Mouse (Mus musculus): ENCODE measurements around the gene Gm10322. TPM values are rescaled to one million over a fixed set of nuclear protein-coding genes. Genes with fewer than 3 reads are reported as not detected.

Gm10322 gene
- not detected in 2 replicates for polyA plus RNA-seq (2012)

- no peak for TF ChIP-seq GATA1 (IDR thresholded peaks at IDR 0.05; ENCODE audit: low read length)
These were observed at the start of gene Gm10322 for GRCm38 (mm10) chr10:59615981-59616520. Gene Gm10322 (plus strand): TSS chr10:59616063.

DNA sequence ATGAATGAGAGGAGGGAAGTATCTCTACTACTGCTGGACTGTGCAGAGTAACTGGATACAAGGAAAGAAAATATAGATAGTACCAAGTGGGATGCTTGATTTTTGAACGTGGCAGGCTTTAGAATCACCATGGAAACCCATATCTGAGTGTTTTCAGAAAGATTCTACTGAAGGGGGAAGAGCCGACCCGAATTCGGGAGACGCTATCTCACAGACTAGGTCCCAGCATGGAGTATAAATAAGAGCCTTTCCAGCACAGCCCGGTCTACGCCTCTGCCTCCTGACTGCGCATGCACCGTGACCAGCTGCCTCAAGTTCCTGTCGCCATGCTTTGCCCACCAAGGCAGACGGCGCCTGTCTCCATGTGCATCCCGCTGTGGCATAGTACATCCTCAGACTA is 48.9 kb upstream of the Gm10322 start:
- no peak for TF ChIP-seq GATA1 (IDR thresholded peaks at IDR 0.05; ENCODE audit: low read length)

- TF ChIP-seq GATA1 (IDR thresholded peaks at IDR 0.05; ENCODE audit: low read length): no peak
These were observed 47.0 kb upstream of the Gm10322 start for GRCm38 (mm10) chr10:59568665-59569480.

DNA sequence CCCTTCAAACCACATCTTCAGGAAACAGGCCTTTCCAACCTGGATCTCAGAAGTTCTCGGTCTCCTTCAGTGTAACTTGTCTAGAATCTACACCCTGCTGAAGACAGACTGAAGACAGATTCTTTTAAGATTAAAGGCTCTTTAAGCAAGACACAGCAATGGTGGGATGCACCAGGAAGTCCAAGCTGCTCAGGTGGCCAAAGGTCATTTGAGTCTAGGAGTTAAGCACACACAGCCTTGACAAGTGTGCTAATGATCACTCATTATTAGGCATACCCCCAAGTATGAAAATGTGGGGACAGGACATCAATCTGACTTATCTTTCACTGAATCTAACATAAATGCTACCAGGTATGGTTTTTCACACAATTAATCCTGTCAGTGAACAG is 46.4 kb upstream of the Gm10322 start:
- TF ChIP-seq GATA1 (IDR thresholded peaks at IDR 0.05; ENCODE audit: low read length): no peak

DNA sequence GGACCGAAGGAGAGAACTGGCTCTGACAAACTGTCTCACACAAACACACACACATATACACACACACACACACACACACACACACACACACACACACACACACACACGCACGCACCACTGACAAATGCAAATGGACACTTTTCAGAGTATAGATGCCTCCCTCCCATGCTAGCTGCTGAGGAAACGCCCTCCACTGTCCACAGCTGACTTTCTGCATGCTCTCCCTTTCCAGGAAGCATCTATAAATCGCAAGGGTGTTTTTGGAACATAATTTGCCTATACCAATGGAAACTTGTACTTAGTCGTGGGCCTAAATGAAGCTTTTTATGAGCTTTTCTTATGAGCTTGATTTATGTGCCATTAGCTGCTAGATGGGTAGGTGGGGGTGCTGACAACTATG is 45.5 kb upstream of the Gm10322 start:
- TF ChIP-seq GATA1 (IDR thresholded peaks at IDR 0.05; ENCODE audit: low read length): no peak

- no peak for TF ChIP-seq GATA1 (IDR thresholded peaks at IDR 0.05; ENCODE audit: low read length)
These were observed 45.1 kb upstream of the Gm10322 start for GRCm38 (mm10) chr10:59570780-59571179.

DNA sequence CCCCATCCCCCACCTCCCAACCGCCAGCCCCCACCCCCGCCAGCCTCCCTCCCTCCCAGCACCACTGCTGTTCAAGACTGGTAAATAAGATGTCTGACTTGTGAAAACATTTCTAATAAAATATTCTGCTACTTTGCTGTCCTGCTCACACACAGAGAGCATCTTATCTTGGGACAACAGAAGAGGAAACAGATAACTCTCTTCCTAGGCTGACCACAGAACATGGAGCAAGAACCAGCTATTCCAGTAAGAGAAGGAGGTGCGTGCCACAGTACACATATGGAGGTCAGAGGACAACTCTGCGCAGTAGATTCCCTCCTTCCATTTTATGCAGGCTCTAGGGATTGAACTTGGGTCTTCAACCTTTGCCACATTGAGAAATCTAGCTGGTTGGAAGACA is 44.6 kb upstream of the Gm10322 start:
- peak; percentile 43 for TF ChIP-seq GATA1 (IDR thresholded peaks at IDR 0.05; ENCODE audit: low read length)

- no peak for TF ChIP-seq GATA1 (IDR thresholded peaks at IDR 0.05; ENCODE audit: low read length)
These were observed 43.9 kb upstream of the Gm10322 start for GRCm38 (mm10) chr10:59571964-59572363.

GRCm38 (mm10) chr10:59576305-59576704 is 39.6 kb upstream of the Gm10322 start:
- TF ChIP-seq GATA1 (IDR thresholded peaks at IDR 0.05; ENCODE audit: low read length): no peak

DNA sequence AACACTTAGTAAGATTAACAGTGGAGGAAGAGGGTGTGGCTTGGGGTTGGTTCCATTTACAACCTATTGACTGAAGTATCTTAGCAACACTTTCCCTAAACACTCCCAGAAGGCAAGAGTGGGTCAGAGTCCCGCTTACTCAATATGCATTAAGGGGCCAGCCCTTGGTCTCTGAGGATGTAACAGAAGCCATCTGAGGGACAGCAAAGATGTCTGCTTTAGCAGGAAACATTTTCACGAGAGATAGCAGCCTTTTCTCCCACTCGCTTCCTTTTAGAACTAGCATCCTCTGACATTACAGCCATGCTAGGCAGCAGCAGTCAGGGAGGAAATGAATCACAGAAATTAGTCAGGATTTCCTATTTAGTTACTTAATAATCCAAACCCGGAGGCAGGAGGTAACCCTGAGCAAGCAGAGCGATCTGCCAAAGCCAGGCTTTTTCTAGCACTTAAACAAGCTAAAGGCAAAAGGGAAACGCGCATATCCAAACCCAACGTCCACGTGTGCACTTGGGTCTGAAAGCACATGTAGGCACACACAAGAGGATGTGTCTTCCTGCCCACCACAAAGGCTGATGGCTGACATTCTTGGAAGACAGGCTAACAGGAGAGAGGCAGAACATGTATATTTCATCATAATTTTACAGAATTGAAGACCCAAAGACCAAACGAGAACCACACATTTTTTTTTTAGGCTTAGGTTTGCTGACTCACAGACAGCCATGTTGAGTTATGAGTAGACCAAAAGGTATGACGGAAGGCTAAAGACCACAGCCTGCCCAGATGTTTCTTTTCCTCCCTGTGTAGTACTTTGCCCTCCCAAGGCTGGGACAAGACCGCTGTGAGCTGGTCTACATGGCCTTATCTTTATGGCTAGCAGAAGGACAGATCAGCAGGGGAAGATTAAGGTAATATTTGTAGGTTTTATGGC is 37.7 kb upstream of the Gm10322 start:
- peak; percentile 10 for TF ChIP-seq GATA1 (IDR thresholded peaks at IDR 0.05; ENCODE audit: low read length)

DNA sequence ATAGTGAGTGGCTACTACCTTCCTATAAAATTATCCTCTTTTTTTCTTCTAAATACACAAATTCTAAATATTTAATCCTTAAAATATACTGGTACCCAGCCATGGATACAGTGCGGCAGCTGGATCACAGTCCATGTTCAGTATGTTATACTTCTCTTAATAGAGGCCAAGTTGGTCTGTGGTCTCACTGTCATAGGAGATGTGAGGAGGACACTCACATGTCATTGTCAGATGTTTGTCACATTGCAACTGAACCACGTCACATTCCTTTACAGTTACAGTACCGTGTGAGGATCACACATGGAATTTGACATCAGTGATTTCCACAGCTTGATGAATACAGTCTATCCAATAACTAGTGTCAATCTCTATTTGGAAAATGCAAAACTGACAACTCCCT is 36.2 kb upstream of the Gm10322 start:
- no peak for TF ChIP-seq GATA1 (IDR thresholded peaks at IDR 0.05; ENCODE audit: low read length)

DNA sequence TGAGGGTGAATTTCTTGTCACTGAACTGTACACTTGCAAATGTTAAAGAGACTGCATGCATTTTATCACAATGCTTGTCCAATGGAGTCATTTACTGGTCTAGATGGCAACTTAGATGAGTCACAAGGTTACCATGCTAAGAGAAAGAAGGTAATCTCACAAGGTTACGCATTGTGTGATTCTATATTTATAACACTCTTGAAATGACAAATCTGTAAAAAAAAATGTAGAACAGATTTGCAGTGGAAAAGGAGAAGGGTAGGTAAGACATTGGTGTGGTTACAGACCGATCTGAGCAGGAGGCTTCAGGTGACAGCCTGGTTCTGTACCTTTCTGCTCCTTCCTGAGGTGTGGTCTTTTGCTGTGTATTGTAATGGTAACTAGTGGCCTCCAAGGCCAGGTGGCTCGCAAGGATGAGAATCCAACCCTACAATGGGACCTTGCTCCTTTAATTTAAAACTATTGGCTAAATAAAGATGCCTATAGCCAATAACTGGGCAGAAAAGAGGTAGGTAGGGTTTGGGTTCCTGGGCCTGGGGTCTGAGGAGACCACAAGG is 35.2 kb upstream of the Gm10322 start:
- TF ChIP-seq GATA1 (IDR thresholded peaks at IDR 0.05; ENCODE audit: low read length): no peak

DNA sequence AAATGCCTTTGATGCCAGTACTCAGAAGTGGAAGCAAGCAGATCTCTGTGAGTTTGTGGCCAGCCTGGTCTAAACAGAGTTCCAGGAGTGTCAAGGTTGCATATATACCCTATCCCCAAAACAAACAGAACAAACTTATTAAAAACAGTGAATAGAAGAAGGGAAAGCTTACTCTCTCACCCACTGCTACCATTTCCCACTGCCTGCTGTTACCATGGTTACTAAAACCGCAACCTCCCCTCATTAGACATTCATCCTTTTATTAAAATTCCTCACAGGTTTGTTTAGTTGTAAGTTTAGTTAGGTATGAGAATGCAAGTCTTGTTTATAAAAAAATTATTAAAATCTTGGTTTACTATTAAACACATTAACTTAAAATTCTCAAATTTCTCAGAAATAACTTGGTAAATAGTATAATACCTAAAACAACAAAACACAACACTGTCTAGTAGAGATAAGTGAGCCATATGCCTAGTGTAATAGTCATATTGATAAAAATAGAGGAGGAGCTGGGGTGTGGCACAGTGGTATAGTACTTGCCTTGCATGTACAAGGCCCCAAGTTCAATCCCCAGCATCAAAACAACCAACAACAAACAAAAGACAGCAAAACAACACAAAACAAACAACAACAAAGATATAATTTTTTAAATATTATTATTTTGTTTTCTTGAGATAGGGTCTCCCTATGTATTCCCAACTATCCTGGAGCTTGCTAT is 33.9 kb upstream of the Gm10322 start:
- TF ChIP-seq GATA1 (IDR thresholded peaks at IDR 0.05; ENCODE audit: low read length): no peak

DNA sequence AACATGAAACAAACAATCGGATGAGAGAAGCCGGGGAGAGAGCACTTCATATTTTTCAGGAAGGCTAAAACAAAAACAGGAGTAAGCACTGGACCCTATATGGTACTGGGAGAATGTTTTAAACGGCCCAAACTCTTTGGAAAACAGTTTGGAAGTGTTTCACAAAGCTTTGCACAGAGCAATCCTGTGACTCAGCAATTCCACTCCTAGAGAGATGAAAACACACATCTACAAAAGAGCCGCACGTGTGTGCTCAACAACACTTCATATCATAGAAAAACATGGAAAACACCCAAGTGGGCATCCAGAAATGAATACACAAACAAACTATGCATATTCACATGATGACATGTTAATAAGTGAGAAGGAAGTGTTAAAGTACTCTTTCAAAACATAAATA is 30.2 kb upstream of the Gm10322 start:
- TF ChIP-seq GATA1 (IDR thresholded peaks at IDR 0.05; ENCODE audit: low read length): no peak

DNA sequence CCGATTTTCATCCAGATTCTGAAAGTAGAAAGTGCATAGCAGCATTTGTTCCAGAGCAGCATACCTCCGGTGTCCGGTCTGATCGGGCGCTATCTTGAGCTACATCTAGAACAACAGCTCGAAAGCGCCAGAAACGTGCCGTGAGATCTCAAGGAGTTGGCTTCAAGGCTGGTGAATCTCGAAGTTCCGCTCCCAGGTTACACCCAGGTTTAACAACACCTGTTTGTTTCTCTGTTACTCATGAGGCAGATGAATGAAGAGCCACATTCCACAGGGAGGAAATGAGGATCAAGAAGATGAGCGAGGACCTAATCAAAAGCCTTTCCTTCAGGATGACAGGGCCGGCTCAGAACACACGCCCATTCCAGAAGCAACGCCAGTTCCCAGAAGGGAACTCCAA is 29.0 kb upstream of the Gm10322 start:
- TF ChIP-seq GATA1 (IDR thresholded peaks at IDR 0.05; ENCODE audit: low read length): no peak

Data from G1E-ER4 (cell line).